Mouse (Mus musculus) heart, postnatal 0 days (tissue): Measurements from ENCODE around the gene Krt26. TPM values are rescaled to one million over a fixed set of nuclear protein-coding genes. Genes with fewer than 3 reads are reported as not detected.

ENCODE experiments used
- ATAC-seq: fragments of 200-750 bp; cut with Nextera tagmentation; 2 replicates; pipeline ENCODE4 v1.8.0; 2017; ENCODE audit warnings: low read depth, moderate number of reproducible peaks, moderate library complexity; ENCODE audit not compliant: insufficient read depth
- DNase-seq: peaks from one replicate; pipeline ENCODE4 v3.0.0-alpha.2; 2016; ENCODE audit warnings: low spot score
- H3K27ac ChIP-seq: fragments of 300-500 bp; sonication (generic); 2 replicates; pipeline ENCODE4 v1.5.1; 2014; ENCODE audit warnings: low read depth, mild to moderate bottlenecking
- H3K27me3 ChIP-seq: fragments of 300-500 bp; sonication (generic); 2 replicates; pipeline ENCODE4 v1.6.1; 2014; ENCODE audit warnings: low read length, mixed read lengths; ENCODE audit not compliant: control insufficient read depth, insufficient read depth
- H3K36me3 ChIP-seq: fragments of 300-500 bp; sonication (generic); replicated peaks from 2 replicates; pipeline ENCODE4 v1.6.1; 2014; ENCODE audit warnings: low read length, mixed read lengths; ENCODE audit not compliant: control insufficient read depth, insufficient read depth
- H3K4me1 ChIP-seq: fragments of 300-500 bp; sonication (generic); 2 replicates; pipeline ENCODE4 v1.6.1; 2014; ENCODE audit warnings: antibody characterized with exemption; ENCODE audit not compliant: control insufficient read depth, insufficient read depth
- H3K4me2 ChIP-seq: fragments of 300-500 bp; sonication (generic); 2 replicates; pipeline ENCODE4 v1.6.1; 2014; ENCODE audit warnings: low read depth, mild to moderate bottlenecking, low read length, moderate library complexity
- H3K4me3 ChIP-seq: fragments of 300-500 bp; sonication (generic); 2 replicates; pipeline ENCODE4 v1.5.1; 2014; ENCODE audit warnings: low read depth, low read length
- H3K9ac ChIP-seq: fragments of 300-500 bp; sonication (generic); replicated peaks from 2 replicates; pipeline ENCODE4 v1.6.1; 2014; ENCODE audit warnings: low read depth, low read length, mixed read lengths
- H3K9me3 ChIP-seq: fragments of 300-500 bp; sonication (generic); replicated peaks from 2 replicates; pipeline ENCODE4 v1.6.1; 2016; ENCODE audit warnings: low read length; ENCODE audit not compliant: control insufficient read depth
- CTCF ChIP-seq: IDR thresholded peaks from 2 replicates; pipeline ENCODE4 v1.5.1; 2016; ENCODE audit warnings: antibody characterized with exemption, control low read depth, low read depth
- EP300 ChIP-seq: IDR thresholded peaks from 2 replicates; pipeline ENCODE4 v1.6.1; 2016; ENCODE audit warnings: antibody characterized with exemption, low read depth
- WGBS: fragments of 180-500 bp; shearing (Covaris S2); extraction: QIAGEN DNeasy Blood & Tissue Kit; methylation state at CpG from one replicate; pipeline ENCODE4 v1.1.7; 2014; 5-methylcytosine and 5-hydroxymethylcytosine counted together
- polyA plus RNA-seq: library from polyadenylated mRNA; unstranded; fragments of >200 nt; fragmentation: Nextera tagmentation; extraction: Ambion mirVana; gene quantifications from 2 replicates; pipeline ENCODE4 v1.2.1, GENCODE M21; 2015
- total RNA-seq: library from RNA; depleted of rRNA; stranded (reverse); fragments of >200 nt; gene quantifications from 2 replicates; pipeline ENCODE4 v1.2.3, GENCODE M21; 2014; ENCODE audit warnings: low replicate concordance

Krt26 gene
- total and polyA plus RNA-seq, 2 experiments from 2014 or later: not detected

- Histone ChIP-seq H3K4me3 (no peak overlapping the region), H3K4me2 (no peak overlapping the region), H3K36me3 (no peaks in the 10 kb centered on the region), H3K4me1 (no peaks in the 10 kb centered on the region), H3K9me3 (no peaks in the 10 kb centered on the region), H3K27ac (no peak overlapping the region), H3K27me3 (no peaks in the 10 kb centered on the region), H3K9ac (no peak overlapping the region)
- ATAC-seq (no peak), DNase-seq (no peak)
- TF ChIP-seq CTCF (no peak), EP300 (no peak)
- WGBS: 71% methylated on average over 2 of the region's 2 CpGs
These were observed 23.2 kb downstream of the Krt26 start for GRCm38 (mm10) chr11:99314594-99314993.

- no peak overlapping the region for H3K4me2 ChIP-seq
These were observed 26.9 kb downstream of the Krt26 start for GRCm38 (mm10) chr11:99310882-99311281.

DNA sequence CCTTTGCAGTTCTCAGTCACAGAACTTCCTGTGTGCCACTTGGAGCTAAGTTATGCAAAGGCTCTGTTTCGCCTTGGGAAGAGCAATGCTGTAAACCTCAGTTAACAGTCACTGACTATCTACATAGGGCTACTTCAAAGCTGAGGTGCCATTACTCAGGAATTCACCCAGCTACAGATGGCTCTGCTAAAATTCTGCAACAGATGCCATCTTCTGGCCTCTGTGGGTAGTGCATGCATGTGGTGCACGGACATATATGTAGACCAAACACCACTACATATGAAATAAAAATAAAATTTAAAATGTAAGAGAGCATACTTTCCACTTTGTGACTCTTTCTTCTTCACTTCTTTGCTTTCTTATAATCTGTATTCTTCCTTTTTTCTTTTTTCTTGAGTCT lies 30.2 kb downstream of the Krt26 start:
- Histone ChIP-seq H3K9ac (no peak overlapping the region), H3K27me3 (no peaks in the 10 kb centered on the region), H3K4me3 (no peak overlapping the region), H3K36me3 (no peaks in the 10 kb centered on the region), H3K4me1 (no peaks in the 10 kb centered on the region), H3K27ac (no peak overlapping the region), H3K9me3 (no peaks in the 10 kb centered on the region), H3K4me2 (no peak overlapping the region)
- 0 out of 2 replicates have a peak, but pooled peaks have one; percentile 39 for ATAC-seq
- DNase-seq: peak; percentile 28
- WGBS: 26% methylated on average over 2 of the region's 2 CpGs
- TF ChIP-seq EP300: no peak
- TF ChIP-seq CTCF: peak; percentile 70

More at GRCm38 (mm10) chr11:99310882-99311281, 26.9 kb downstream of the Krt26 start:
- 89% methylated on average over 1 of the region's 1 CpGs for WGBS
- no peak for TF ChIP-seq EP300
- TF ChIP-seq CTCF: peak; percentile 48
- ATAC-seq (no peak), DNase-seq (no peak)
- Histone ChIP-seq H3K27me3 (no peaks in the 10 kb centered on the region), H3K9ac (no peak overlapping the region), H3K36me3 (no peaks in the 10 kb centered on the region), H3K9me3 (no peaks in the 10 kb centered on the region), H3K4me3 (no peak overlapping the region), H3K4me1 (no peaks in the 10 kb centered on the region), H3K27ac (no peak overlapping the region)

GRCm38 (mm10) chr11:99295039-99295438 lies 42.7 kb downstream of the Krt26 start:
- WGBS: 41% methylated on average over 5 of the region's 5 CpGs

DNA sequence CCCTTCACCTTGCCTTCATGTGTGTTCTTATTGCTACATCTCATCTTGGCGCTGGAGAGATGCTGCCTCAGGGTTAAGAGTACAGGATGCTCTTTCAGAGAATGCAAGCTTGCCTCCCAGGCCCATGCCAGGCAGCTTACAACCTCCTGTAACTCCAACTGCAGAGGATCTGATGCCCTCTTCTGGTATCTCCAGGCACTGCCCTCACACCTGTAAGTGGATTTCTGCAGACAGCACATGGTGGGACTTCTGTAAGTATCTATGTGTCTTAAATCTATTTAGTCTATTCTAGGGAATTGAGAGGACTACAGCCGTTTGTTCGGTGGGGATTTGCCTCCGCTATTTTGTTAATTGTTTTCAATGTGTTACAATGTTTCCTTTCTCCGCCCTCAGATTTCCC lies 44.9 kb downstream of the Krt26 start:
- WGBS: 53% methylated on average over 5 of the region's 5 CpGs
- ATAC-seq (no peak), DNase-seq (no peak)
- H3K36me3 ChIP-seq: no peaks in the 10 kb centered on the region
- 0 out of 2 replicates have a peak, but pooled peaks cover 6% of the 10 kb centered on the region for H3K9me3 ChIP-seq
- no peak overlapping the region for H3K4me2 ChIP-seq
- no peak overlapping the region for H3K27ac ChIP-seq
- no peak overlapping the region for H3K9ac ChIP-seq
- H3K27me3 ChIP-seq: no peaks in the 10 kb centered on the region
- TF ChIP-seq EP300 (no peak), CTCF (peak; percentile 64)
- no peaks in the 10 kb centered on the region for H3K4me1 ChIP-seq
- no peak overlapping the region for H3K4me3 ChIP-seq

More at GRCm38 (mm10) chr11:99295039-99295438, 42.7 kb downstream of the Krt26 start:
- Histone ChIP-seq H3K4me1 (no peaks in the 10 kb centered on the region), H3K9me3 (0 out of 2 replicates have a peak, but pooled peaks cover 6% of the 10 kb centered on the region), H3K36me3 (no peaks in the 10 kb centered on the region), H3K27me3 (no peaks in the 10 kb centered on the region), H3K4me3 (no peak overlapping the region), H3K4me2 (no peak overlapping the region), H3K27ac (no peak overlapping the region), H3K9ac (no peak overlapping the region)
- TF ChIP-seq EP300: no peak
- peak; percentile 55 for TF ChIP-seq CTCF
- no peak for DNase-seq
- no peak for ATAC-seq

DNA sequence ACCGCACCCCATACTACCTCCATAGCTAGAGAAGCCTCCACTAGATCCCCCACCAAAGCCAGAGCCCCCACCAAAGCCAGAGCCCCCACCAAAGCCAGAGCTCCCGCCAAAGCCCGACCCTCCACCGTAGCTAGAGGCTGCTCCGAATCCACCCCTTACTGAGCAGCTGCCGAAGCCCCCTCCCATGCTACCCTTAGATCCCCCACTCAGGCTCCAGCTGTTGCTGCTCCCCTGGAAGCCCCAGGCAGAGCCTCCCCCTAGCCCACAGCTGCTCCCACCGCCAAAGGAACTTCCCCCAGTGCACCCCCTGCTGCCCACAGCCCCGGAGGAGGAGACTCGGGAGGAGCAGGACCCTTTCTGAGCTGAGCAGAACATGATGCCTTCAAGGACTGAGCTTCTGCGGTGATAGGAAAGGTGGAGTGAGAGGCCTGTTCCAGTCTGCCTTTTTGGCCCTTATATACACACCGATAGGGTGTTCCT lies 52.9 kb downstream of the Krt26 start, which contains the start of gene Krt24:
Gene Krt24, minus strand, starts transcription at position 430 of the 480 bp plus-strand sequence.
- H3K4me3 ChIP-seq: no peak within 1 kb of the TSS
- no peaks in the 10 kb centered on the region for H3K4me1 ChIP-seq
- TF ChIP-seq EP300 (no peak), CTCF (no peak)
- ATAC-seq (no peak), DNase-seq (no peak)
- no peak within 1 kb of the TSS for H3K4me2 ChIP-seq
- no peaks in the 10 kb centered on the region for H3K27me3 ChIP-seq
- H3K36me3 ChIP-seq: no peaks in the 10 kb centered on the region
- 43% methylated on average over 11 of the region's 11 CpGs for WGBS
- no peak within 1 kb of the TSS for H3K9ac ChIP-seq
- no peak within 1 kb of the TSS for H3K27ac ChIP-seq
- H3K9me3 ChIP-seq: no peaks in the 10 kb centered on the region
